Mouse (Mus musculus) layer of hippocampus, postnatal 10 days (tissue): ENCODE measurements at regions not wholly inside any gene's neighbourhood (a gene's known extent, or its start where the extent isn't known, plus 50 kb on each side); places are given as distances from the start of the nearest gene placed in this dataset.

Experiments
- DNase-seq, 2 experiments: peaks; one replicate each; pipeline ENCODE4 v3.0.0; 2021; ENCODE audit warnings: low spot score in 2 of 2

GRCm38 (mm10) chr1:51697265-51698192 is 218.3 kb downstream of the Myo1b start:
- peak in 1 of 2 experiments; percentile 28 for DNase-seq

- DNase-seq: no peak
Measured at GRCm38 (mm10) chr1:51696471-51696870, 218.2 kb upstream of the Nabp1 start.

DNA sequence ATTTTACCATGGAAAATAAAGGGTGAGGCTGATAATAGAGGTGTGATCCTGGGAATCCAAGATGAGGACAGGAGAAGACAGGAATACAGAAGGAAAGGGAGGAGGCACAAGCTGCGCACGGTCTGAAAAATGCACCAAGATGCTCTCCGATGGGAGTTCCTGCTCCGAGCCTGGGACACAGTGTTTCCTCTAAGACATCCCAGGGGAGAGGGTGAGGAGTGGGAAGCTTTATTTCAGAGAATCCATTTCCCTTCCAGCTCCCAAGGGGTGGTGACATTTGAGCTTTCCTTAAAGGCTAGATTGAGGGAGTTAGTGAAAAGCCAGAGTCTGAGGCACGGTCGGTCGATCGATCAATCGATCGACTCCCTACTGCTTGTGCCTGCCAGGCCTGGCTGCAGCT is 212.7 kb upstream of the Nabp1 start:
- no peak for DNase-seq

GRCm38 (mm10) chr1:51689461-51690223 is 211.4 kb upstream of the Nabp1 start:
- no peak for DNase-seq

GRCm38 (mm10) chr1:51688946-51689345 is 210.7 kb upstream of the Nabp1 start:
- DNase-seq: no peak

- DNase-seq: no peak
Measured at GRCm38 (mm10) chr1:51688224-51688545, 210.0 kb upstream of the Nabp1 start.

DNA sequence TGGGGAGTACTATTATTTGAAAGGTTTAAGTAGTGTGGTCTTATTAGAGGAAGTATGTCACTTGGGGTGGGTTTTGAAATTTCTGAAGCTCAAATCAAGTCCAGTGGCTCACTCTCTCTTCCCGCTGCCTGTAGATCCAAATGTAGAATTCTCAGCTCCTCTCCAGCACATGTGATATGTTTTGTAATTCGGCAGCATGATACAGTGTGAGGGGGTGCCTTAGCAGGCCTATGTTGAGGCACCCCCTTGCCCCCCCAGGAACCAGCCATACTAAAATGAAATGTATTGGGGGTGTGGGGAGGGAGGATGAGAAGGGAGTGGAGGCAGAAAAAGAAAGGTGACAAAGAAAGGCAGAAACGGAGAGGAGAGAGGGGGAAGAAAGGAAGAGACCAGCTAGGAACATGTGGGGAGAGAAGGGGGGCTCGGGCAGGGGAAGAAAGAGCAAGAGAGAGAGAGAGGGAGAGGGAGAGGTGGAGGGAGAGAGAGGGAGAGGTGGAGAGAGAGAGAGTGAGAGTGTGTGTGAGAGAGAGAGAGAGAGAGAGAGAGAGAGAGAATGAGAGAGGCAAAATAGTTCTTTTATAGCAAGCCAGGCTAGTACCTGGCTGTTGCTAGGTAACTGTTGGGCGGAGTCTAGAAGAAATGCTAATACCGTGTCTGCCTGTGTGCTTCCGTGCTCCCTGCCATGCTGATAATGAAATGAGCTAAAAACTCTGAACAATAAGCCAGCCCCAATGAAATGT is 209.4 kb upstream of the Nabp1 start:
- DNase-seq: no peak

DNA sequence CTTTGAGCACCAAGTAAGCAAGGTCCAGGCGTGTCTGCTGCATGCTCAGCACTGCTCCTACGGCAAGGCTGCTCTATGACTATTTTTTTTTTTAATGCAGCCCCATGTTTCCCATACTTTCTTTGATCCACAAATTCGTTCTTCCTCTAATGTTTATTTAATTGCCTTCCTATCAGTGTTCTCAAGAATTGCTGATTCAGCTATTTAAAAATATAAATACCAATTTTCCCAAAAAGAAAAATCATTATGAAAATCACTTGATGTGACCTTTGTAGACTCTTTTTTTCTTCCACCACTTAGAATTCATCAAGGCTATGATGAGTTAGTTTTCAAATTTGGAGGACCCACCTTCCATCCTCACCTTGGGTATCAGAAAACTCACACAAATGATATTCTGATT is 208.5 kb upstream of the Nabp1 start:
- DNase-seq: no peak

- DNase-seq: no peak
Measured at GRCm38 (mm10) chr1:51682273-51682672, 204.0 kb upstream of the Nabp1 start.

DNA sequence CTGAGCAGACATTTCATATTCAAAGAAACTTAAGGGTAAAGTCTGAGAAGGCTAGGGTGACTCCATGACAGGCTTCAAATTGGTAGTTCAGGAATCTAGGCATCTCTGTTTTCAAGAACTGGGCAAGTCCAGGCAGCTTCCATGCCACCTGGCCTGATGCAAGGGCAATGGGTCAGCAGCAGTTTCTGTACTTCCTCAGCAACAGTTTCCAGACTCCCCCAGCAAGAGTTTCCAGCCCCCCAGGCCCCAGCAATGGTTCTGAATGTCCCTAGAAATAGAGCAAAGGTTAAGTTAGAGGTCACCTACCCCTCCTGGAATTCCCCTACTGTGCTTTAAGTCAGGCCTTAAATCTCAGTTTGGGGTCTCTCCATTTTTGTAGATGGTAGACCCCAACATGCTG is 203.6 kb upstream of the Nabp1 start:
- no peak for DNase-seq

- no peak for DNase-seq
Measured at GRCm38 (mm10) chr1:51680725-51681124, 202.5 kb upstream of the Nabp1 start.

DNA sequence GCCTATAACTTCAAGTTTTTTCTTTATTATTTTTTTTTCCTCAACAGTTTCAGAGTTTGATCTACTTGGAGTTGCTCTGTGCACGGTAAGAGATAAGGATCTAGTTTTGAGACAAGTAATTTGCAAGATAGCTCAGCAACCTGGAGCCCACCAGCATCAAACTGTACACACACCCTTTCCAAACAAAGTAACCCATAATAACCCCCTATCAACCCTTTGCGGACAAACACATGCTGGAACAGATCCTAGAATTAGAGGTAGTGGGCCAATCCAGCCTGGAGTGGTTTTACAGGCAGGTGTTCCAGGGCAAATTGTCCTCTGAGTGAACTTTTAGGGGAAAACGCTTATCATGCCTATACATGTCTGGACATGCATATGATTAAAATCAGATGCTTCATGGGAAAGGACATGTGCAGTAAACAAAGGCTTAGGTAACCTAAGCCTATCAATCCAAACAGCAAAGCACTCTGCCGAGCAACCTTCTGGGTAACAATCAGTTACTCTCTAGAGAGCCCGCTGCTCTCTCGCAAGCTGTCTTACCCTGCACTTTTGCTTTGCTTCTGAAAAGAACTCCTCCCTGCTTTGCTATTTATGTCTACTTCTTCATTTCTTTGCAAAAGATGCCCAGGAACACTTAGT is 200.2 kb upstream of the Nabp1 start:
- no peak for DNase-seq

DNA sequence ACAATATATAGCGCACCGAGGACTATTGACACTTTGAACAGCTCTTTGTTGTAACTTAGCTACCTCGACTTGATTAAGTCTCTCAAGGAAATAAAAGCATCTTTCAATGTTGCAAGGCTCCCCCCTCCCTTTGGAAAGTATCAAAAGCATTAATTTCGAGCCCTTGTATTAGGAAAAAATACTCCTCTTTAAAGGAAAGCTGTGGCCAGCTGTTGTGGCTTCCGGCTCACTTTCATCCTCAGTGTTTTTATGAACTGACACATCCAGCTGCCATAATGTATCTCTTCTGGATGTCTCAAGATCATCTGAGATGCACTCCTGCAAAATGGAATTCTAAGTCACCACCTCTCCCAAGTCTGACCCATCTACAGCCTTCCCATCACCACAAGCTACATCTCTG is 199.6 kb upstream of the Nabp1 start:
- DNase-seq: no peak

- DNase-seq: no peak
Measured at GRCm38 (mm10) chr1:51671691-51672090, 193.5 kb upstream of the Nabp1 start.

DNA sequence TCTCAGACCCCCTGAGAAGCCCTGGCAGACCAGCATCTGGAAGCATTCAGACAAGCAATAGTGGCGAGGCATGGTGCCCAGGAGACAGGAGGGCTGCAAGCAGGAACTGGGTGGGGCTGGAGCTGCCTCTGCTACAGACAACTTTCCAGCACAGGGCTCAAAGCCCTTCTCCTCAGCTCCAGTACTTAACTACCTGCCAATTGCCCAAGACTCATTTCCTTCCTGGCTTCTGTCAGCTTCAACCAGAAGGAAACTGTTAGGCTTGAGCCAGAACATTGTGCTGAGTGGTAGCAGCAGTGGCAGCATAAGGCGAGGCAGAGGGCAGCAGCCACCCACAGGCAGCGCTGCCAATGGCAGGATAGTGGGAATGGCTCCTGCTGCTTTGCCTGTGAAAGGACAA is 193.1 kb upstream of the Nabp1 start:
- DNase-seq: peak; percentile 42 to 63

- no peak for DNase-seq
Measured at GRCm38 (mm10) chr1:51670009-51670408, 191.8 kb upstream of the Nabp1 start.

DNA sequence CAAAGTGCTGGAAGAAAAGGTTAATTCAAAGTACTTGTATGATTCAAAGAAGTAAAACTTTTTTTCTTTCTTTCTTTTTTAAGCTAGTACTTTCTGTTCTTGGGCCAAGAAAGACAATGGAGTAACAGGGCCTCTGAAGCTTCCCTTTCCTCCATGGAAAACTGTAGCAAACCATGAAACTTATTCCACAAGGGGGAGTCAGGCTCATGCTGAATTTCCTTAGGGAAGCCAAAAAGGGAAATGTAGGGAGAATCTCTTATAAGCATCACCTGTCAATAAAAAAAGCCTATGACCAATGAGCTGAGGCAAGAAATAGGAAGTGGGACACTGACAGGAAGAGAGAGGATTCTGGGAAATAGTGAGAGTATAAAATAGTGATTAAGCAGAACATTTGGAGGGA is 190.7 kb upstream of the Nabp1 start:
- DNase-seq: no peak

- DNase-seq: no peak
Measured at GRCm38 (mm10) chr1:51660531-51660930, 182.3 kb upstream of the Nabp1 start.

DNA sequence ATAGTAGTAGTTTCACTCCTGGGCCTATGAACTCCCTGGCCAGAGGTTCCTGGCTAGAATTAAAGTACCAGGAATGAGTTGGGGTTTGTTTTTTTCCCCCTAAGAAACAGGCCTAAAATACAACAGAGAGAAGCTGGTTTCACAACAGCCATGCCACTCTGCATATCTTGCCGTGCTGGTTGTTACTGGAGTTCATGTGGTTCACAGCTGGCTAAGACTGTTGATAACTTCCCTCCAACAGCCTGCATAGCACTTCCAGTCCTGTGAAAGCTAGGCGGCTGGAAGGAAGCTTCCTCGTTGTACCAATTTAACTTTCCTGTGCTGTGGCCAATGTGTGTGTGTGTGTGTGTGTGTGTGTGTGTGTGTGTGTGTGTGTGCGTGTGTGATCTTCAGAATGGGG is 179.0 kb upstream of the Nabp1 start:
- DNase-seq: no peak

DNA sequence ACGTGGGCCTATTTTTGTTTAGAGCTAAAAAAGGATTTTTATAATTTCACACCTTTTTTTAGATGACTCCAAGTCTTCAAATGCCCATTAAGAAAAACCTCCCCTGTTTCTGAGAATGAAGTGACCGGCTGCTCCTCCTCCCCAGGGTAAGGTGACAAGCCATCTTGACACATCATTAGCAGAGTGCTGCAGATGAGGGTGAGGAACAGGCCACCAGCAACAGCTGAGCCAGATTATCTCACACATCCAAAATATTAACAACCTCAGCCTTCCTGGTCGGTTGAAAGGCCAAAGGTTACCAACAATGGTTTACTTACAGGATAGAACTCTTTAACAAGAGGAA is 172.4 kb upstream of the Nabp1 start:
- DNase-seq: no peak

DNA sequence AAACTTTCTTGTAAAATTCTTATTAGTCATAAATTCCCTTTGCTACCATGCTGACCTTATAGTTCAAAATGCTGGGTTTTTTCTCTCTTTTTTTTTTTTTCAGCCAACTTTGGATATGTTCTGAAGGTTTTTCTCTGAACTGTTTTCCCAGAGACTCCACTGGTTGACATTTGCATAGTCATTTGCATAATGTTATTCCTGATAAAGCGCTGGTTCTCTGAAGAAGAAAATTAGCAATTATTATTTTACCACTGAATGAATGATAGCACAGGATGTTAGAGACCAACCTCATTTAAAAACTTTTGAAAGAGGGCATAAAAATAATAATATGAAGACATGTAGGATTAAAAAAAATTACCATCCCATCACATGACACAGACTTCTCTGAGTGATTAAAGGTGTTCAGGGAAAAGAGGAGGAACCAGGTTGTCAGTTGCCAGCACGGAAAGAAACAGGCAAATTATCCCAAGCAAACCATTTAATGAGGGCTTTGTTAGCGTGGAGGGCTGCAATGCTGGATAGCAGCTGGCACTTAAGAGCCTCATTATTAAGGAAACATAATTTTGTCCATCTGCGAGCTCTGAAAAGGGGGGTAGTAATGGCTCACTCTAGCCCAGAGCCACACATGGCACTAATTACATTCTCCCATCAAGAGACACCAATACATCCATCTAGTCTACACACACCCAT is 171.9 kb upstream of the Nabp1 start:
- no peak for DNase-seq
